In the genomic region with DNA sequence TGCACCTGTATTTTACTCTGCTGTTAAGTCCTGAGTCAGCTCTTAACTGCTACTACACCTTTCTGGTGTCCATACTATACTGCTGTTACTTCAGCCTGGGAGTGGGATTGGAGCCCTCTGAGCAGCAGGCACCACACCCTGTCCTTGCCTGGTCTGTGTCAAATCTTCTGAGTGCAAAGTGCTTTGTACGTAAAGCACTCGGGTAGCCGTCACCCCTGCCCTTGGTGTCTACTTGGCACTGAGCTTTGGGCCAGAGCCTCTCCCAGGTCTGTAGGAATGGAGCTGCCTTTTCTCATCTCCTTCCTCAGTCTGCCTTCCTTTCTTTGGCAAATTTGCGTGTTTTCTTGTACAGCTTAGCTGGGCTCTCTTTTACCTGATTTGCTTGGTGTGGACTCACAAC, we compare ENCODE assay signal across 22 mouse cellular contexts. TPM values are rescaled to one million over a fixed set of nuclear protein-coding genes. Genes with fewer than 3 reads are reported as not detected.
A peak's percentile ranks its signal among the peaks of the same experiment; 100 is the strongest.
DNase-seq lines count a peak whose midpoint lies in the region; ATAC-seq and TF ChIP-seq lines count a peak whose summit lies in the region.
"Had no signal": no experiment of that assay in that cellular context is flagged by ENCODE, and none has a peak within 500 bp of the region (broad histone marks: within the 10 kb centered on the region; RNA-seq: fewer than 3 reads in every experiment).

No protein-coding gene starts in this region.

- TF ChIP-seq CTCF in heart, postnatal 0 days (IDR thresholded peaks at IDR 0.05; ENCODE audit: low read depth) = no peak
- TF ChIP-seq CTCF in E14TG2a.4 (conservative IDR thresholded peaks at IDR 0.05; ENCODE audit: low read length) = no peak
- TF ChIP-seq CTCF in intestine, postnatal 0 days (IDR thresholded peaks at IDR 0.05; ENCODE audit: low read depth) = no peak

- H3K9me3 ChIP-seq in heart, postnatal 0 days (replicated peaks; ENCODE audit: control insufficient read depth, low read length) = no peaks in the 10 kb centered on the region
- H3K9me3 ChIP-seq in E14TG2a.4 (ENCODE audit: low read length) = no peaks in the 10 kb centered on the region
- H3K9me3 ChIP-seq in intestine, postnatal 0 days (ENCODE audit: control insufficient read depth) = no peaks in the 10 kb centered on the region
- H3K9me3 ChIP-seq in forebrain, embryonic 13.5 days (replicated peaks) = no peaks in the 10 kb centered on the region
- H3K9me3 ChIP-seq: embryonic facial prominence, embryonic 13.5 days; forebrain, embryonic 12.5 days; G1E; heart, embryonic 13.5 days had no signal

- ATAC-seq in heart, postnatal 0 days (ENCODE audit: insufficient read depth, low read depth) = no peak
- no peak for ATAC-seq in intestine, postnatal 0 days
- no peak for ATAC-seq in forebrain, embryonic 13.5 days
- no peak for ATAC-seq in CD4-positive, CD25-positive, alpha-beta regulatory T cell, adult 4 months
- ATAC-seq: hindbrain, postnatal 0 days had no signal

- 55% methylated on average over 4 of the region's 4 CpGs for WGBS in heart, postnatal 0 days
- WGBS in intestine, postnatal 0 days = 58% methylated on average over 4 of the region's 4 CpGs
- 92% methylated on average over 4 of the region's 4 CpGs for WGBS in forebrain, embryonic 13.5 days

- H3K27ac ChIP-seq in heart, postnatal 0 days (ENCODE audit: low read depth) = 0 out of 2 replicates have a peak overlapping the region, but pooled peaks have one; percentile 9
- H3K27ac ChIP-seq in intestine, postnatal 0 days (ENCODE audit: low read depth, low read length) = peak overlapping the region; percentile 66
- H3K27ac ChIP-seq in forebrain, embryonic 13.5 days = no peak overlapping the region
- H3K27ac ChIP-seq: forebrain, embryonic 12.5 days; gastrocnemius, adult 2 months; heart, embryonic 13.5 days; hindbrain, postnatal 0 days had no signal

- no peak overlapping the region for H3K4me2 ChIP-seq in heart, postnatal 0 days (ENCODE audit: low read depth, low read length)
- no peak overlapping the region for H3K4me2 ChIP-seq in intestine, postnatal 0 days (replicated peaks; ENCODE audit: low read depth)
- no peak overlapping the region for H3K4me2 ChIP-seq in forebrain, embryonic 13.5 days
- H3K4me2 ChIP-seq: forebrain, embryonic 12.5 days; heart, embryonic 13.5 days had no signal

- TF ChIP-seq EP300 in heart, postnatal 0 days (IDR thresholded peaks at IDR 0.05; ENCODE audit: low read depth) = no peak

- H3K36me3 ChIP-seq in heart, postnatal 0 days (replicated peaks; ENCODE audit: control insufficient read depth, insufficient read depth, low read length) = peaks cover 23% of the 10 kb centered on the region
- H3K36me3 ChIP-seq in E14TG2a.4 (ENCODE audit: insufficient read depth, low read length) = peaks cover 100% of the 10 kb centered on the region
- peaks cover 28% of the 10 kb centered on the region; the same call in 1 of the 2 replicates for H3K36me3 ChIP-seq in intestine, postnatal 0 days (ENCODE audit: control insufficient read depth, insufficient read depth)
- peaks cover 58% of the 10 kb centered on the region for H3K36me3 ChIP-seq in forebrain, embryonic 13.5 days (ENCODE audit: poor library complexity, severe bottlenecking)

- DNase-seq in adrenal gland, postnatal 10 days = peak; percentile 27
- DNase-seq in adrenal gland, adult 18-20 months (ENCODE audit: low spot score in 2 of 2) = no peak
- no peak for DNase-seq in heart, postnatal 0 days (ENCODE audit: low spot score)
- DNase-seq in heart, postnatal 10 days = no peak
- DNase-seq: adrenal gland, postnatal 25 days; B cell, adult 2 months; cerebellum, adult 18-20 months; cerebellum, adult 9-11 months; cerebellum, postnatal 36 days; gastrocnemius, adult 2 months; gastrocnemius, postnatal 36 days; heart, postnatal 14 days; kidney, adult 8-10 months had no signal

- H3K4me1 ChIP-seq in heart, postnatal 0 days (ENCODE audit: control insufficient read depth, insufficient read depth) = peaks cover 32% of the 10 kb centered on the region
- peaks cover 100% of the 10 kb centered on the region for H3K4me1 ChIP-seq in E14TG2a.4 (replicated peaks; ENCODE audit: low read depth, low read length)
- peaks cover 21% of the 10 kb centered on the region for H3K4me1 ChIP-seq in intestine, postnatal 0 days (replicated peaks; ENCODE audit: control insufficient read depth, insufficient read depth, low read length)
- 0 out of 2 replicates have a peak, but pooled peaks cover 4% of the 10 kb centered on the region for H3K4me1 ChIP-seq in forebrain, embryonic 13.5 days
- H3K4me1 ChIP-seq: forebrain, embryonic 12.5 days had no signal

- intact Hi-C loops in heart, postnatal 10 days (cut with DNase I) = loop anchor here (2.0 to 10.0 kb wide), 4 partner anchors 17 to 635 kb away; no protein-coding TSS in a partner anchor

- no peak overlapping the region for H3K9ac ChIP-seq in heart, postnatal 0 days (replicated peaks; ENCODE audit: low read depth, low read length)
- no peak overlapping the region for H3K9ac ChIP-seq in intestine, postnatal 0 days (ENCODE audit: low read depth, low read length)
- H3K9ac ChIP-seq in forebrain, embryonic 13.5 days = no peak overlapping the region
- H3K9ac ChIP-seq: embryonic facial prominence, embryonic 13.5 days; forebrain, embryonic 12.5 days had no signal

- no peaks in the 10 kb centered on the region for H3K27me3 ChIP-seq in heart, postnatal 0 days (ENCODE audit: control insufficient read depth, insufficient read depth, low read length)
- H3K27me3 ChIP-seq in E14TG2a.4 (ENCODE audit: insufficient read depth, low read length) = no peaks in the 10 kb centered on the region
- H3K27me3 ChIP-seq in intestine, postnatal 0 days (replicated peaks; ENCODE audit: control insufficient read depth, insufficient read depth, low read length) = no peaks in the 10 kb centered on the region
- no peaks in the 10 kb centered on the region for H3K27me3 ChIP-seq in forebrain, embryonic 13.5 days
- H3K27me3 ChIP-seq: embryonic facial prominence, embryonic 13.5 days; forebrain, embryonic 12.5 days; heart, embryonic 13.5 days had no signal

- H3K4me3 ChIP-seq in heart, postnatal 0 days (ENCODE audit: low read depth, low read length) = no peak overlapping the region
- 0 out of 2 replicates have a peak overlapping the region, but pooled peaks have one; percentile 7 for H3K4me3 ChIP-seq in E14TG2a.4 (replicated peaks; ENCODE audit: low read length)
- H3K4me3 ChIP-seq in intestine, postnatal 0 days (ENCODE audit: low read depth, low read length) = no peak overlapping the region
- H3K4me3 ChIP-seq in forebrain, embryonic 13.5 days = no peak overlapping the region
- H3K4me3 ChIP-seq: embryonic facial prominence, embryonic 13.5 days; forebrain, embryonic 12.5 days; heart, embryonic 13.5 days had no signal

RNA-seq across cellular contexts. Expression of a gene that starts 34.5 kb away (rescaled TPM):
- total RNA-seq in adrenal gland, postnatal 10 days (2021) = 10 to 100 TPM; 43.5 to 51.6 TPM
- total RNA-seq in adrenal gland, adult 18-20 months (2021) = 10 to 100 TPM; 42.0 to 46.9 TPM
- 14.5 and 16.8 TPM in 2 replicates for total RNA-seq in heart, postnatal 0 days (2014; rRNA removed; ENCODE audit: low replicate concordance)
- 12.6 and 13.9 TPM in 2 replicates for polyA plus RNA-seq in heart, postnatal 0 days (2015; fragmentation: Nextera tagmentation; extraction: Ambion mirVana)
- total RNA-seq in heart, postnatal 10 days (2021) = 10 to 100 TPM; 35.4 to 42.4 TPM
- polyA plus RNA-seq in intestine, postnatal 0 days (2015; fragmentation: Nextera tagmentation; extraction: Ambion mirVana) = 15.3 and 18.4 TPM in 2 replicates
- polyA plus RNA-seq in forebrain, embryonic 13.5 days (2015; fragmentation: Nextera tagmentation; extraction: Ambion mirVana) = 17.1 and 18.9 TPM in 2 replicates
- 10 to 100 TPM in 1 of 2 experiments, 1 to 10 TPM in 1; 9.9 to 10.1 TPM for polyA plus RNA-seq in CD4-positive, CD25-positive, alpha-beta regulatory T cell, adult 4 months (2017; shearing (Covaris generic))
